ENCODE assay signal across 8 mouse cellular contexts in the genomic region with DNA sequence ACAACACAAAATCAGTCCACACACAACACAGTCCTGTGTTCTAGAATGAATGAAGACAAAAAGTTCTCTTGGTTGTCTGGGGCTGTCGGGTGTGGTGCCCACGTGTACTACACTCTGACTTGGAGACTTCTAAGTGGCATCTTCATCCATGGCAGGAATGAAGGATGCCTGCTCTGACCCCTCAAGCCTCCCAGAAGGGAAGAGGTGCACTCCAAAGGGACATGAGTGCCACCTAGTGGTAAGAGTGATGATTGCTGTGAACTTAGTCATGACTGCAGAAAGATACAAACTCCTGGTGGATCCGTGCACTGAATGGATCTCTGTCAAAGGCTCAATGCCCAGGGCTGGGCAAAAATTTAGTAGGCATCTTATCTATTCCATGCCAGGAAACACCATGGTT. TPM values are rescaled to one million over a fixed set of nuclear protein-coding genes. Genes with fewer than 3 reads are reported as not detected.
A peak's percentile ranks its signal among the peaks of the same experiment; 100 is the strongest.
DNase-seq lines count a peak whose midpoint lies in the region.

No protein-coding gene starts in this region.

- intact Hi-C loops in heart, postnatal 25 days (cut with DNase I), result loop anchor here (2.0 kb wide), 1 partner anchor 85 kb away; no protein-coding TSS in a partner anchor

- DNase-seq in heart, adult 8-10 months (ENCODE audit: low spot score), result peak; percentile 85
- no peak for DNase-seq in heart, postnatal 25 days (ENCODE audit: low spot score)
- DNase-seq in MEL-GATA-1-ER (ENCODE audit: extremely low read depth, low read depth), result peak; percentile 37
- peak; percentile 69 for DNase-seq in cerebellum, adult 8-10 months
- DNase-seq in frontal cortex, postnatal 36 days (ENCODE audit: low spot score in 2 of 2), result peak; percentile 59 to 75
- peak; percentile 65 to 71 for DNase-seq in kidney, postnatal 4 days
- peak; percentile 88 for DNase-seq in lung, postnatal 10 days
- DNase-seq in spleen, postnatal 36 days (ENCODE audit: low spot score in 2 of 2), result peak; percentile 24 to 35

RNA-seq across cellular contexts. Expression of a gene that starts 5.8 kb away (rescaled TPM):
- 10 to 100 TPM in 2 of 4 experiments, 1 to 10 TPM in 2; 7.5 to 10.8 (median 9.1) TPM for total RNA-seq in heart, adult 8-10 months (2022)
- total RNA-seq in heart, postnatal 25 days (2021), result 10 to 100 TPM; 11.1 to 12.5 TPM

RNA-seq across cellular contexts. Expression of a gene that starts 11.0 kb away (rescaled TPM):
- under 1 TPM in 1 of 4 experiments, not detected in 3; 0.14 TPM for total RNA-seq in heart, adult 8-10 months (2022)
- under 1 TPM in 1 of 2 experiments, not detected in 1; 0.13 TPM for total RNA-seq in heart, postnatal 25 days (2021)

RNA-seq across cellular contexts. Expression of a gene that starts 34.3 kb away (rescaled TPM):
- not detected for total RNA-seq in heart, adult 8-10 months (2022)
- total RNA-seq in heart, postnatal 25 days (2021), result not detected

RNA-seq across cellular contexts. Expression of a gene that starts 38.4 kb away (rescaled TPM):
- total RNA-seq in heart, adult 8-10 months (2022), result under 1 TPM; 0.16 to 0.59 (median 0.30) TPM
- total RNA-seq in heart, postnatal 25 days (2021), result under 1 TPM in 1 of 2 experiments, not detected in 1; 0.45 TPM
